Mouse (Mus musculus): ENCODE measurements at regions not wholly inside any gene's neighbourhood (a gene's known extent, or its start where the extent isn't known, plus 50 kb on each side); places are given as distances from the start of the nearest gene placed in this dataset.

DNA sequence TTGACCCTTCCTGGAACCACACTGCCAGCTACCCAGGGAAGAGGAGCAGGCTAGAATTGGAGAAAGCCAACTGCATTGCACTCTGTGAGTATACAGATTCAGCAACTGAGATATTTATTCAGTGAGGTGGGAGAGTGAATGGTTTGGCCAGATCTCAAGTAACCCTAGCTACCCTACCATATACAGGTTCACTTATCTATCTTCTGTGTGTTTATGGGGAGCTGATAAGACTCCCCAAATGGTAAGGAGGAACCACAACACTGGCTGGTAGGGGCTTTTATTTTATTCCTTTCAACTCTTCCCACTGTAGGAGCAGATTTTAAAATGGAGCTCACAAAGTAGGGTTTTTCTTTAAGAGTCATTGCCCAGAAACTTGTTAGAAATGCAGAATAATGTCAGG, 62.9 kb downstream of the Arrdc3 start:
- no peak for DNase-seq (ENCODE audit: low spot score)

DNA sequence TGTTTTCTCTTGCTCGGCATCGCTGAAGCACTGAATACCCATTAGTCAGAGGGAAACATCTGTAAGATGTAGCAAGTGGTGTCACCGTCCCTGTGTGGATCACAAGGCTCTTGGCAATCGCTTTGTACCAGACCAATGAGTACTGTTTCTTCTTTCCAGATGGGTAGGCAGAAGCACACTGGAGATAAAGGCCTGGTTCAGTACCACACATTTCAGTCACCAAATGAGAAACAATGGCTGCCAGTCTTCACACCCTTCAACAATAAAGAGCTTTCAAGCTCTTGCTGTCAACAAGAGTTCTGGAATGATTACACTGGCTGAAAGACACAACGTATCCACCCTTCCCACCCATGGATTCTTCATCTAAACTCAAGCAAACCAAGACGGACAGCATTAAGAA, 64.5 kb downstream of the Arrdc3 start:
- peak; percentile 62 for DNase-seq (ENCODE audit: low spot score)

DNA sequence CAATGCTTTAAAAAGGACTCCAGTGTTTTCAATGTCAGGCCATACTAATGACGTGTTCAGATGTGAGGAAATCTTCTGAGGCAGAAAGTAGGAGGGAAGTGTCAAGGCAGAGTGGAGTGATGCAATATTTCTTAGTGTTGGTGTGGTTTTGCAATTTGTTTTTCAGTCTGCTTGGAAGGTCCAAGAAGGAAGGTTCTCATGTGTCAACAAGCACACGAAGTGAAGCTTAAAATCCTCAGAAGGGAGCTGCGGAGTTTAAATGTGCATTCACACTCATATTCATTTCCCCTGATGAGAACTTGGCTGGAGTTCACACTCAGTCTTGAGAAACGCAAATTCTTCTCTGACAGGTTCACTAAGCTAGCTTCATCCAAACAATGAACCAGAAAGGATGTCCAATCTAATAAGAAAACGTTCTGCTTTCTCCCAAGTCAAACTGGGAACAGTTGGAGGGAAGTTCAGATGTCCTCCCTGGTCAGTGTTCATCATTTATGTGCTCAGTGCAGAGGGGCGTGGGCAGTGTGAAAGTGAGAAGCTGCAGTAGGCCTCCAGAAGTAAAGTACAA, 66.0 kb downstream of the Arrdc3 start:
- no peak for DNase-seq (ENCODE audit: low spot score)

DNA sequence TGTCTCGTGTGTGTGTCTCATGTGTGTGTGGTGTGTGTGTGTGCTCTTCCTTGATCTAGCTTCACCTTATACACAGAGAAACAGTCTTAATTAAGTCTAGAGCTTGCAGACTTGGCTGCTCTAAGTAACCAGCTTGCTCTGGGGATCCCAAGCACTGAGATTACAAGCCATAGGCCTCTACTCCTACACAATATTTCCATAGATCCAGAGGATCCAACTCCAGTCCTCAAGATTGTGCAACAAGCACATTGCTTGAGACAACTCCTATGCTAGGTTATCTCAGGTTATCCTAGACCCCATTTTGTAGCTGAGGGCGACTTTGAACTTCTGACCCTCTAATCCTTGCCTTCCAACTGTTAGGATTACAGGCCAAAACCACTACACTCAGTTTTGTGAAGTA, 67.1 kb downstream of the Arrdc3 start:
- DNase-seq (ENCODE audit: low spot score) = no peak

DNA sequence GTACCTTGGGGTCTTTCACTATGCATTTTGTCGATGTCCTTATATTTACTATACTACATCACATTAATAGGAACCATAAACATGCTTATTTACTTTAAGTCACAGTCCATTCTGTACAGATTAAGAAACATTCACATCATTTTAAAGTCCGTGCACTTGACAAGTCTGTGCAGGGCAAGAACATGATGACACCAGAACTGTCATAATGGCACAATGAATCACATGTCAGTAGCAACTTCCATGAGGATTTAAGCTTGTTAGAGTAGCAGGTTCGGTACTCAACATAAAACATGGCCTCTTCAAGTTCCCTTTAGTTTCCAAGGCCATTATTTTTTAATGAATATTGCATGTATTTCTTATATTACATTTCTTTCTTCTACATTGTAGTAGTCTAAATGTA, 67.6 kb downstream of the Arrdc3 start:
- DNase-seq (ENCODE audit: low spot score) = no peak

DNA sequence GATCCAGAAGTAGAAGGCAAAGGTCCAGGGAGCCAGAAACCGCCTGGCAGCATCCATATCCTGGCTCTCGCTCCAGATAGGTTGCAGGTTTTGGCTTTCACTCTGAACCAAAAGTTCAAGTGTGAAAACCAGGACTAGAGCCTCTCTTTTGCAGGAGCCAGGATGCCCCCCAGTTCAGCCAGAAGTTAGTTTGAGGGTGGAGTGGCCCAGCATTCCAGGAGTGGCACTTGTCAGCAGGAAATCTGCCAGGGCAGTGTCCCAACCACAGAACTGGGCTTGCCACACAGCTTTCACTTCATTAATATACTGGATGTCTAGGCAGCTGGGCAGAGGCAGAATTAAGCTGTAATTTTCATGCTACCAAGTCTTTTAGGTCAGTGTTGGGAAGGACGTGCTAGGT, 68.1 kb downstream of the Arrdc3 start:
- DNase-seq (ENCODE audit: low spot score) = no peak

DNA sequence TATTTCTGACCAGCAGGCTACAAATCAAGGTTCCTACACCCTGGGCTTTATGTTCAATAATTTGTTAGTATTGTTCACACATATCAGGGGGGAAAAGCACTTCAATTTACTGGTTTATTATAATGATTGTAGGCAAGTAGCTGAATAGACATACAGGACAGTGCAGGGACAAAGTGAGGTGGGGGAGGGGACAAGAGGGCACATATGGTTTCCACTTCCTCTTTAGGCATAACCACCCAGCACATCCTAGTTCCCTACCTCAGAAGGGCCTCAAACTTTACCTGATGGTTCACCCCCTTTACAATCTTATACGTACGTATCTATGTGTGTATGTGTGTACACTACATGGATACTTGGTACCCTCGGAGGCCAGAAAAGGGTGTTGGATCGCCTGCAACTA, 69.7 kb downstream of the Arrdc3 start:
- DNase-seq (ENCODE audit: low spot score) = no peak

DNA sequence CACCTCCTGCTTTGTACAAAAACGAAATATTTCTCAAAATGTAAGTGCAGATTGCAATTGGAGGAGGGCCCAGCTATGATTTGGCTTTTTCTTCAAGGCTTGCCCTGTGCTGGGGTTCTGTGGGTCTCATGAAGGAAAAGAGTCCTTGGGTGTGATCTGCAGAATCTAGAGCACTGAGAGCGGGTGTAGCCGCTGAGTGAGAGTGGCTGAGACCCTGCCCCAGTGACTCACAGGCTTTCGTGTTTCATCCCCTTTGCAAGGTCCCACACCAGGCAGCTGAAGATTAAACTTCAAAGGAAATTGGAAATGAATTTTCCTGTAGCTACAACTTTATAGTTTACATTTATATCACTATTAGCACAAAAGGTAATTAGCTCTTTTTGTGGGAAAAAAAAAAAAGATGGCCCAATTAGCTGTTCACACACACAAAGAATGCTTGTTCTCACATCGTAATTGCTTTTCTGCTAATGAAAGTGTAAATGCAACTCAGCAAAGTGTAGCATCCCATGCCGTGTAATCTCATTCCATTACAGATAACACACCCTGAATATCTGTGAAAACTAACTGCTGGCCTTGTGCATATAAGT, 71.0 kb downstream of the Arrdc3 start:
- no peak for DNase-seq (ENCODE audit: low spot score)

DNA sequence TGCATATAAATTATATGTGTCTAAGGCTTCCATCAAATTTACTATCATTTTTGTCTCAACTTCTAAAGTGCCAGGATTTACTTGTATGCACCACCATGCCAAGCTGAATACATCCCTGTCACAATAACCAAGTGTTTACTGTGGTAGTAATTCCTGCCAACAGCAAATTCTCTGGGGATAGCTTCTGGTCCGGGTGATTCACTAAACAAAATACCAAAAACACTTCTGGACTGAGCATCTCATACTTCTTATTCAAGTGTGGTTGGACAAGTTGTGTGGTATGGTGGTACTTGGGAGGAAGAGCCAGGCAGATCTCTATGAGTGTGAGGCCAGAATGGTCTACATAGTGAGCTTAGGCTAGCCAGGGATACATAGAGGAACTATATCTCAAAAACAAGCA, 73.8 kb downstream of the Arrdc3 start:
- no peak for DNase-seq (ENCODE audit: low spot score)

DNA sequence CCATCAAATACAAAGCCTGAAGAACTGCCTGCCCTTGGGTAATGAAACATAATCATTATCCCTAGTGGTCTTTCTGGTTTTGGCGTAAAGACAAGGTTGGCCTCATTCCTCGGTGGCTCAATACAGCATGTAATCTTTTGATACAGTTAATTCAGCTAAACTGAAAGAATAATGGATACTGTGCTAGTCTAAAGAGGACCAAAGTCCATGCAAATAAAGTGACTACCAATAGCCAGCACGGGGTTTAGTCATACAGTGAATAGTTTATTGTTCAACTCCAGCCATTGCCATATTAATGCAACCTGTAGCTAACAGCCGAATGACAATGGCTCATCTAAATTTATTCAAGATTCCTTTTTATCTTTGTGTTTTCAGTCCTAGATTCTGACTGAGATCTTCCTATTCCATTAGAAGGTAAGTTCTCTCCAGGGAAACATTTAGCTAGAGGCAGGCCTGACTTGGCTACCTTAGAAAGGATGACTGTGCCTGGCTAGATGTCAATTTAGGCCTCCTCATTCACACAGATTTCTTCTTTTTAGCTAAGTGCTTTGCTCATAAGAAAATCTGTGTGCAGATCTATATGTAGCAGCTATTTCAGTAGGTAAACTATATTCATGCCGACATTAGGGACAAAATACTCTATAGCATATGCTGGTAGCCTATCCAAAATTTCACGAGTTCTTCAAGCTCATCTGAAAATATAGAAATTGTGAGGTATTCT, 74.4 kb downstream of the Arrdc3 start:
- DNase-seq (ENCODE audit: low spot score) = no peak

DNA sequence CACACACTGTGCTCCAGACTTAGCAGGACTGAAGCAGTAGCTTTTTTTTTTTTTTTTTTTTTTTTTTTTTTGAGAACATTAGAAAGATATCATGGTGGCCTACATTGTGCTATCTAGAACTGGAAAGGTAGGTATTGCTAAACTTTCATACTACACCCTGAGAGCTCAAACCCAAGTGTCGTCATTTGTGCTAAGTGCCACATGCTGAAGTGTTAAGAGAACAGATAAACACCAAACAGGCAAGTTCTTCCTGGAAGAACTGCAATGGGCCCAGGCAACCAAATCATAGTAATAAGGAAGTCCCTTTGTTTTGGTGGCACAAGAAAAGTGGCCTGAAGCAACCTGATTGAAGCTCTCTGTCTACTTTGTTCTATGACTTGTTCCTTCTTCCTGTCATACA, 76.6 kb downstream of the Arrdc3 start:
- DNase-seq (ENCODE audit: low spot score) = no peak

DNA sequence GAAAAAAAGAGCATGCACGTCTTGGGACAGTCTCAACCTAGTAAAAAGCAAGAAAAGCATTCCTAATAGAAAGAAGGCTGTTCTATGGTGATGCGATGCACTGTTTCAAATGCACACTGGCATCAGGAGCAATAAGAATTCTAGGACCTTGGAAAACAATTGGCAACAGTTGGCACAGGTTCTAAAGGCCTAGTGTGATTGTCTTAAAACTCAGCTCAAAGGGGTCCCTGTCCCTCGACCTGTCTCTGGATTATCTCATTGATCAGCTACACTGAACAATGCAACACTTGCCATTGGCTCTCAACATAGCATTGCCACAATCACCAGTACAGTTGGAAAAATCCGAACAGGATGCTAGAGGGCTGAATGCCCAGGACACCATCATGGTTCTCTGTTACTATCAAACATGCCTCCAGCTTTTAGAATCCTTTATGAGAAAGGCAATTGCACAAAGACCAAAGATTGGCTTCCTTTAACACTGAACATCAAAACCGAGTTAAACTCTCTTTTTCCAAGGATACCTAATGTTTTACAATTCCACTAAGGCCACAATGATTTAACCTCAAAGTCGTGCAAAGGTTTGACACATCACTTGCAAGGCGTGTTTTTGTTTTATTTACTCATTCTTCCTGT, 78.9 kb downstream of the Arrdc3 start:
- no peak for DNase-seq (ENCODE audit: low spot score)

DNA sequence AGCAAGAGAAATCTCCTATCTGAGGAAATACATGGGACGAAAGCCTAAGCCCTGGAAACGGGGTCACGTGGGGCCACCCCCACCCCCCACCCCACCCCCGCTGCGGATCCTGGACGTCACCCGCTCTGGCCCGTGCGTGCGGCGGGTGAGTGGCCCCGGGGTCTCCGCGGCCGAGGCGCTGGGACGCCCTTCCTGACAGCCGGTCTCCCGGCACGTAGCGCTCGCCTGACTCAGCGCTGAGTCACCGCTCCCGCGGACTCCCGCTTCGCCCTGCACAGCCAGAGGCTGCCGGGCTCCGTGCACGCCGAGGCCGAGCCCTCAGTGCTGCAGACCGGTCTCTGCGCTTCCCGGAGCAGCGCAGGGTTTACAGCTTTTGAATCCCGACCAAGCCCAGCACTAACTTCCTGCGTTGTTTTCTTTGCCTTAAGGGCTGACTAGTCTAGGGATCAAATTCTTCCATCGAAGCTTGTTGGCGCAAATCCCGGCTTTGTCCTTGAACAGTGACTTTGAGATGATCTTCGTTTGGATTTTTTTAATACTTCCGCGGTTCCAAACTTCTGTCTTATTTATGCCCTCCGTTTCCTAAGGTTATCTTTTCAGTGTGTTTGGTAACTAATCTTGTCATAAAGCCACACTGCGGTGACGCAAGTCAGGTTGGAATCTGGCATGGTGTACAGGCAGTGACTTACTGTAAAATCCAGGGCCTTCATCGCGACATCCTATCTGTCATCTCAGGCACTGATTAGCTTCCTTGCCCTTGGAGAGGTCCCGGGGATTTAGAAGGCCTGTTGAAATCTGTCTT, 79.8 kb downstream of the Arrdc3 start:
- peak; percentile 61 for DNase-seq (ENCODE audit: low spot score)

DNA sequence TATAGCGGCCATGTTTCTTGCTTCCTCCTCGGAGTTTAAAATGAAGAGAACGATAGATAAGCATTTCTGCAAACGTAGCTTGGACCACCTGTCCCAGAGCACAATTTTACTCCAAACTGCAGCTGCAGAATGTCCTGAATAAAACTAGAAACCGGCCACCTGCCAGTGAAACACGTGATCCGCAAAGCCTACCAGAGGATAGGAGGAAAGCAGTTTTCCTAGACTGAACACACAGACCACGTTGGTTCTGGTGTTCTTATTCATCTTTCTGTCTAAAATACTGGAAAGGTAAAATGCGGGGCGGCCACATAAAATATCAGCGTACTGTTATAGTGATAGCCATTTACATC, 80.4 kb downstream of the Arrdc3 start:
- DNase-seq (ENCODE audit: low spot score) = no peak

DNA sequence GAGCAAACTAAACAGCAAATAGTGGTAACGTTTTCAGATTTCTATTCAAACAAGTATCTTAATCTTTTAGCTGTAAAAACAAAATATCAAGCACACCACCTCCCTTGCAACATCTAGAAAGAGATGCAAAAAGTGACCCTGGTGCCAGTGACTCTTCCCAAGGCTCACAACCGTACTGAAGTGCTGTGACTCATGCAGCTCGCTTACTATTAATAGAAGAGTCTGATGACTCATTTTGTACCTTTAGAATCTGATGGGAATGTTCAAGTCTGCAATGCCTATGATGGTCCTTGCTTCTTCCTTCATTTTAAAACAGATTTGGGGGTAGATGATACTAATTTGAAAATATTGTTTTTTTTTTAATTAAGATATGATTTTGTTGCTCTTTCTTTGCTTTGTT, 88.5 kb downstream of the Arrdc3 start:
- DNase-seq (ENCODE audit: low spot score) = no peak

DNA sequence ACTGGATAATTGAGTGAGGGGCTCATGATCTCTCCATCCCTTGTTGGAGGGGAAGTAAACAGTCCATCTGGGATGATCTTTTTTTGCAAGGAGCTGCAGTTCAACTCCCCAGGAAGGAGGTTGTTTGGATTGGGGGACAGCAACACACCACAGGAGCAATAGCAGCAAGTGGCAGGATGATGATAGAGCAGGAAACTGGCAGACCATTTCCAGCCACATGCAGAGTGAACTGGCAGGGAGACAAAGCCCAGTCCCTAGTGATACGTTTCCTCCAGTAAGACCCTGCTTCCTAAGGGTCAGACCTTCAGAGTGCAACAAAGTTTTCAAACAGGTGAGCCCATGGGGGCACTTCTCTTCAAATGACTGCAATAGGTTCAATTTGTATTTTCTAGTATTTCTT, 91.2 kb downstream of the Arrdc3 start:
- no peak for DNase-seq (ENCODE audit: low spot score)

DNA sequence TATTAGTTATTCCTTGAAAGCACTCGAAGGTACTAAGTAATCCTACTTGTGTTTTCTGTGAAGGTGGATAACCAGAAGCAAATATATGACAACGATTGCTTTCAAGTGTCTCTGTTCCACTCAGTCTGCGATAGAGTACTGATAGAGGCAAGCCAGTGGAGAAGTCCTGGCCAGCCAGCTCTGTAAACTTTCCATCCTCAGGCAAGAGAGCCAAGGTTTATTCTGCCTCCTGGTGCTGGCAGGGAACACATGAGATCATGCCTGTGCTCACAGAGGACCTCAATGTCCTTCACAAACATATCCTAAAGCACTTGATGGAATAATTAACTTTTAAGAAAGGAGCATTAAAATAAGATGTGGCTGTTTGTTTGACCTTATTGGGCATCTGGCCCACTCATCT, 94.1 kb downstream of the Arrdc3 start:
- DNase-seq (ENCODE audit: low spot score) = no peak

DNA sequence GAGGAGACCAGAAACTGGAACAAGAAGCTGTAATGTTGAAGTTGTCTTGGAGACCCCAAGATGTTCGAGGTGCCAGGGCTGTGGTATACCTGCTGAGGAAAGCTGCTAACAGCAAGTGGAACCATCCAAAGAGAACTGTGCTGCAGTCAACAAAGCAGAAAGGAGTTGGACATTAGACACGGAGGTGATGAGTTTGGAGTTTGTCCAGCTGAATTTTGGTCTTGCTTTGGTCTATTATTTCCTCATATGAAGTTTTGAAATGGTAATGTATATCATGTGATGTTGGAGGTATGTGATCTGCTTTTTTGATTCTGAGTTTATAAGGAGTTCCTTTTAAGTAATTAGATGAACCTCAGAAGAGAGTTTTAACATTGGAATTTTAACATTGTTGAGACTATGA, 98.0 kb downstream of the Arrdc3 start:
- no peak for DNase-seq (ENCODE audit: low spot score)

DNA sequence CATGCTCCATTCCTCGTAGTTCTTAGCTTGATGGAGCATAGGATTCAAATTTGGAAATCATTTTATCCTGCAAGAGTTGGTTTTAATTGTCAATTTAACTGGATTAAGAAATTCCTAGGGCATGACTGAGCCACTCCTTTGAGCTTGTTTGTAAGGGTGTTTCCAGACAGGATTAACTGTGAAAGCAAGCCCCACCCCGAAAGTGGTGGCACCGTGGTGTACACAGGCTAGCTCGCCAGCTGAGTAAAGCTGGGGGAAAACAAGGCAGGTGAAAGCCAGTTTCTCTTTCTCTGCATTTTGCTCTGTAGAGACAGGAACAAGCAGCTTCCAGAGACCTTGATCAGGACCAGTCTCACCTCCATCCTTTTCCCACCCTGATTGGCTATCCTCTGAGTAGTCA, 103.5 kb downstream of the Arrdc3 start:
- DNase-seq (ENCODE audit: low spot score) = no peak

DNA sequence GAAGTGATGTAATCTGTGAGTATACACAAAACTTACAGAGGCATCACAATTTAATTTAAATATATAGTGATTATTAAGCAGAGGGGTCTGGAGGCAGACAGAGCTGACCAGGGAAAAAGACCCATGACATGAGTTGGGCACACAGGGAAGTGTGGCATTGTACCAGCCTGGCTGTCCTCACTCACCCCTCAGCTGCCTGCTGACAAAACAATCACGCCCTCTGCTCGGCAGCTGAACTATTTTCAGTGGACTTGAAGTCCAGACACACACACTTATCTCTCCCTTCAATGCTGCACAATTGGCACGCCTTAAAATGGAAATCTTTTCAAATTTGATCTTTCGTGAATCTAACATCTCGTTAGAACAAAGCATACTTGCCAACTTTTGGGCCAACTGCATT, 106.6 kb downstream of the Arrdc3 start:
- DNase-seq (ENCODE audit: low spot score) = no peak

DNA sequence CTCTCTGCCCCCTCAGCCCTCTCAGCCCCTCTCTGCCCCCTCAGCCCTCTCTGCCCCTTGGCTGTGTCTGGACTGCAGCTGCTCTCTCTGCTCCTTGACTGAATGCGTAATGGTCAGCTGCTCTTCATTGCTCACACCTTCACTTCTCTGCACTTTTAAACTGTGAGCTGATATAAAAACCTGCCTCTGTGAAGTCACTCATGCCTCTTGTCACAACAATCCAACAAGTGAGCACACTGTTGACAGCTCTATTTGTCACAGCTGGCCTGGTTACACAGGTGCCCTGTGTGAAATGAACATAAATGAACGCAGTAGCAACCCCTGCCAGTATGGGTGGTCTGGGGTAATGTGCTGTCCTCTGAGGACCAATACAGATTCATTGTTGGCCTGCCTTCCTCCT, 109.2 kb downstream of the Arrdc3 start:
- no peak for DNase-seq (ENCODE audit: low spot score)

DNA sequence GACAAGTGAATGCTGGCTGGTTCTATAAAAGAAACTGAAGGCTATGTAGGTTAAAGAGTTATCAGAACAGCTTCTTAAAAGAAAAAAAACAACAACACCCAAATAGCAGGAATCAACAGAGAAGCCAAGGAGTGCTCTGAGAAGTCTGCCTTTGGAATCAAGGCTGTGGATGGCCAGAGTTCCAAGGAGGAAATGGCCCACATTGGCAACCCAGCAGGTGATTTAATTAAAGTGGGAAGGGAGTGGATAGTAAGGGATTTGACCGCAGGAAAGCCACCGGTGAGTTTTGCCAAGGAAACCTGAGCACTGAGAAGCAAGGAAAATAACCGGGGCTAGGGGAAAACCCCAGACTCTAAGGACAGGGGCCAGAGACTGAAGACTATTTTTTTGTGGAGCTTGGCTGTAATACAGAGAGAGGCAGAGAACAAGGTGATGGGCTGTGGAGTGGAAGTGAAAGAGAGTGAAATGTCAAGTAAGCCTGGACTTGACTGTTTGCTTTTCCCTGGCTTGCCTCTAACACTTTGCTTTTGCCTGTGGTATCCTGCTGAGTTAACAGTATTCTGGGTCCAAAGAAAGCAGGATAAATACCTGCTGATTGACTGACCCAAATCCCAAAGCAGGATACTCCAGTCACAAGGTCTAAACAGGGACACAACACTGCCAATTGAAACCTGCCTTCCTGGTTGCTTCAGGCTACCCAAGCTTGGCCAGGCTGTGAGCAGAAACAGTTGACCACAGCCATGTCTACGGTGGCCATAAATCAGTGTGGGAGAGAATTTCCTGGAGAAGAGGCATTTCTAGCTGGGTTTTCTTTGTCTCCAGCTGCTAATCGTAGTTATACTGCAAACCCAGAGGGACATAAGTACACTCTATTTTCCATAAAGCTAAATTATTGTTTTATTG, 125.9 kb downstream of the Arrdc3 start:
- no peak for DNase-seq (ENCODE audit: low spot score)
